Mouse (Mus musculus): ENCODE results near the gene Dpy19l1.

Gene Dpy19l1

DNA sequence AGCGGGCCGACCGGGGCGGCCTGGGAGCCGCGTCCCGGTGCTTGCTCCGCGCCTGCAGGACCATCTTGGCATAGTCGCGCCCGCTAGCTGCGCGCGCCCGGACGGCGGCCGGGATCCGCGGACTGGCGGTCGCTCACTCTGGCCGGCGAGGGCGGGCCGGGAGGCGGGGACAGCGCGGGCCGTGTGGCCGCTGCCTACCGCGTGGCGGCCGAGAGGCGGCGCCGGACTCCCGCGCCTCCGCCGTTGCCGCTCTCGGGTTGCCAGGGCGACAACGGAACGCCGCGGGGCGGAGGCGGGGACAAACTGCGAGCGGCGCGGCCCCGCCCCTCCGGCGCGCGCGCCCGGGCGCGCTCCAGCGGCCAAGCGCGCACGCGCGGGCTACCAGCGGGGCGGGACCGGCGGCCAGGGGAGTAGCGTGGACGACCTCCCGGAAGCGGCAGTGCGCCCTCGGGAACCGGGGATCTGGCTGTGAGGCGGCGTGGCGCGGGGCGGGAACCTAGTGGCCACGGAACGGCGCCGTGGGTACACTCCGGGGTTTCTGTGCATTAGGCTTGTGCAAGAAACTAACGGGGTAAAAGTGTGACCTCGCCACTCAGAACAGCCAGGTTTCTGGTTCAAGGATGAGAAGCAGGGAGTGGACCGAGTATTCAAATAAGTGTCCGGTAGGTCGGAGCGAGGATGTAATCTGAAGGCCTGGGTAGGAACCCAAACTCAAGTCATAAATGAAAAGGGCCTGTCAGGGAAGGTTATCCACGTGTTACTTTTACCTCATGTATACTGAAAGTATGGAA is at the start of gene Dpy19l1:
Gene Dpy19l1, minus strand, starts transcription at position 74 of the 791 bp plus-strand sequence.
- peak; percentile 91 for DNase-seq

DNA sequence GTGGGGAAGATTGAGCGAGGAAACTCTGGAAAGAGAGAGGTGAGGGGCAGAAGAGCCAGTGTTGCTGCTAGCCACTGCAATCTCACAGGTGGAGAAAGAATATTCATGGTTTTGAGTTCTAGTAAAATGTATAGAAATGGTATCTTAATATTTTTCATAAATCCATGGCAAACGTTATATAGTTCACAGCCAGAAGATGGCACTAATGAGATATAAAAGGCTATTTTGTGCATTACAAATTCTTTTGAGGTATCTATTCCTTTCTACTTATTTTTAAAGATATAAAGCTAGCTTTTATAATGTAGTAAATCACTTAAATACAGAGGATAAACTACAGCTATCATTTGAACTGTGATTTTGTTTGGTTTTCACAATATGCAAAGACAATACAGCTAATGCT is 35.2 kb upstream of the Dpy19l1 start:
- DNase-seq, result no peak

DNA sequence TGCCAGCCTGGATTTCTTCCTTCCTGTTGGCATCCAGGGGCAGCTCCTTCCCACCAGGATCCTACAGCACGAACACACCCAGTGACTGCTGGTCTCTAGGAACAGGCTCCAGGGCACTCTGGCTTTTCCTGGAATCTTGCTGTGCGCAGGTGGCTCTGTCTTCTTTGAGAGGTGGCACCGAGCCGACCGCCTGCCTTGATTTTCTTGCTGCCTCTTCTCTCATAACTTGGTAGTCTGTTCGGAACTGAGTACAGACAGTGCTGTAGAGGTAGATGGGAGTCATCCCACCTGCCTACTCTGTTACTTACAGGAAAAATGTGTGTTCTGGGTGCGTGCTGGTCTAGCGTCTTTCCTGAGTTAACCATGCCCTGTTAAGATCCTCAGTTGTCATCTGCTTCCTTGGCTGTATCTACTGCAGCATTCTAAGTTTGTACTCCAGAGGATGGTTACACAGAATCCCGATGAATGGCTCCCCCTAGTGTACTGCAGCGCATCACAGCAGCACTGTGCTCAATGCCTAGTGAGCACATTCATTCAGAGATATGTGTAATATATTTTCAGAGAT is 13.7 kb upstream of the Dpy19l1 start:
- DNase-seq, result peak; percentile 67

DNA sequence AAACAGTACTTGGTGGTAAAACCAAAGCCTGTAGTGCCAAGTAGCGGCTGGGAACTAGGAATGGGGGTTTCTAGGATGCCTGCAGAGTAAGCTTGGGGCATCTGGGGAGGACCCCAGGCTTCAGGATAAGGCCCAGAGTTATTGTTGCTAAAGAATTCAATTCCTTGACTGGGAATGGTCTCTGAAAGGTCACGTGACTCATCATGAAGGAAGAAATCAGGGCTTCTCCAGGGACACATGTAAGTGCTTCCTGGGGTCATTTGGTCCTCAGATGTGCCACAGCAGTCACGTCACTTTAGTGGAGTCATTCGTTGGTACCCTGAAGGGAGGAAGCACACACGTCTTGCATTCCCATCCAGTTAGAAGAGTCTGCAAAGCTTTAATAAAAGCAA is 11.1 kb upstream of the Dpy19l1 start:
- DNase-seq, result no peak

DNA sequence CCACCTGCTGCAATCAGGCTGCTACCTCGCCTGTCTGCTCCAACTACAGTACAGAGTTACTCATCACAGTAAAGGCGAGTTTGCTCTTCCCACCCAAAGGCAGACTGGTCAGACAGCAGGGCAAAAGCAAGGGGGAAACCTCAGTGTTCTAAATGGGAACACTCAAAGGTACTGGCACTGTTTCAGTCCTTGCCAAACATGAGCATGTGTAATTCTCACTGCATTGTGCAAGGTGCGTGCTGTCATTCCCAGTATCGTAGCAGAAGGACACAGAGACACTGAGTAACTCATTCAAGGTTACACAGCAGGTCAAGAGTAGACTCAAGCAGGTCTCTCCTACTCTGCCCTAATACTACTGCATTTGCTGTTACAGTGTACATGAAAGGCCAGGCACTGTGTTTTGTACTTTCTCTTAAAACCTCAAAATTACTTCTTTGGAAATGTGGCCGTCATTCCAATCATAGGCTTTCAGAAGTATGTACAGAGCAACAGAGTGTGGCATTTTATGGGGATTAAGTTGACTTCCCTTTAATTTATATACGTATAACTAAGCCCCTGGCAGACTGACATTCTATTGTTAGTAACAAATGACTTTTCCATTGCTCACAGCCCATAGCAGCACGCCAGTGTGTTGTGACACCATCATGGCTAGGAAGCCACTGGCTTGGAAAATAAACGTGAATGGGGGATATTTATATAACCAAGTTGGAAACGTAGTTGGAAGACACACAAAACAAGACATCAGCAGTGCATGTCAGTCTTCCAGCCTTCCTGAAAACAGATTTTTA is 10.5 kb upstream of the Dpy19l1 start:
- DNase-seq, result no peak

DNA sequence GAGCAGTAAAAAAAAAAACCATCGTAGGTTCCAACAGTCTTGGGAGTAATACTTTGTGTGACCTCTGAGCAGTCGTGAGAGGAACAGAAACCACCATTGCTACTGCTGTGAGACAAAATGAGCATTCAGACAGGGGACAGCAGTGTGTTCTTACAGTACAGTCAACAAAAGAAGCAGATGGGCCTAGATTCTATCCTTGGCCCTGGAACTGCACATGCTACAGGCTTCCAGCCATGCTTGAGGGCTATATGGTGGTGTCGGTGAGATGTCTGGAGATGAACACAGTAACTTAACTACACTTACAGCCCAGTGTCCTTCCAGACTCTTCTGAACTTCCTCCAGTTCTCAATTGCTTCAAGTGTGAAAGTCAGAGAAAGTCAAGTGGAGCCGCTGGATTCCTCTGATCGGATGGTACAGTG is 9.2 kb upstream of the Dpy19l1 start:
- no peak for DNase-seq

DNA sequence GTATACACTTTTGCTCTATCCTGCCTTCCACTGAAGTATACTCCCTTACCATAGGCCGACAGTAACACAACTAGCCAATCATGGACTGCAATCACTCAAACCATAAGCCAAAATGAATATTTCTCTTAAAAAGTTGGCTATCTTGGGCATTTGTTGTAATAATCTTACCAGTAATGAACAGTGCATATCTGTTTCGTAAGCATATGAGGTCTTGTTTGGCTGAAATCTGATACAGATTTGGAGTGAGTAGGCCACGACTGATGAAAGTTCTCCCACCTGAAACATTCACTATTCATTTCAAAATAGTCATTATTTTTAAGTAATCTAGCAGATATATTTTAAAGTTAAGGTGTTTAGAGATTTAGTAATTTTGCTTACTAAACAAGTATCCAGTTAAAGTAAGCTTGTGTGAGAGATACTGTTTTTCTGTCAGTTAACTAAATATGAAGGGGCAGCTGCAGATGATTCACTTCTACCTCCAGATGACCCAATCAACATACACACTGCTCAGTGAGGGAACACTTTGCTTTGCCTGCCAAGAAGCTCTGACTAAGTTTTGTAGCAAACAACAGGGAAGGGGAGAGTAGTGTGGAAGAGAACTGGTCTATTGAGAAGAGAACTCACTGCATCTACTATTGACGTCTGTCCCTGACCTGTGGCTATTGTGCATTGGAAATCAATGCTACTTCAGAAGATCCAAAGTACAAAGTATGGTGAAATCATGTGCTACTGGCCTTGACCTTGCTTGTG is 8.6 kb upstream of the Dpy19l1 start:
- DNase-seq, result no peak

DNA sequence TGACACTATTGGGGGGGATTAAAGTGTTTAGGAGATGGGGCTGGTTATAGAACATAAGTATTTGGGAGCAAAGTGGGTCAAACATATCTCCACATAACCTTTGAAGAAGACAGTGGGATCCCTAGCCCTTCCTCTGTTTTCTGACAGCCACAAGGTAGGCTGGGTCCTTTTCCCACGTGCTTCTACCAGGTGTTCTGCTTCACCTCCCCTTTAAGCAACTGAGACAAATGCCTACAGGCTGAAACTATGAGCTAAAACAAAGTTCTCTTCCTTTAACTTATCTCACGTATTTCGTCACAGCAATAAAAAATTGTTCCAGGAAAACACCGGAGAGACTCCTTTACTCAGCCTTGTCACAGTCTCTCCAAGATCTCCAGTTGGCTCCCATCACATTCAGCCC is 5.9 kb upstream of the Dpy19l1 start:
- no peak for DNase-seq

DNA sequence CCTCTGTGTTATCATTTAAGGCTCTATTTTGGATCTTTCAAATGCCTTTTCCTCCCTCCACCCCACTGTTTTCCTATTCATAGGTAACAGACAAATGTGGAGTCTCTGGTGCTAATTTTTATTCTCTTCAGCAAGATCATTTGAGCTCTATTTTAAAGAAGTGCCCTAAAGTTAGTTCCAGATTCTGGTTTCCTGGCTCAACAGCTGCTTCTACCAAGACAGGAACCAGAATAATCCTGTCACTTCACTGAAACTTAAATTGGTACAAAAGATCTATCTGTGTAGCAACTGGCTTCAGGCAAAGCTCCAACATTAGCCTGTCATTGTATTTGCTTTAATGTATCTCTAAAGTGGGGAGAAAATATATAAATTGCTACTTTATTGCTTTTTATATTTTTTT is 3.6 kb upstream of the Dpy19l1 start:
- DNase-seq, result no peak

DNA sequence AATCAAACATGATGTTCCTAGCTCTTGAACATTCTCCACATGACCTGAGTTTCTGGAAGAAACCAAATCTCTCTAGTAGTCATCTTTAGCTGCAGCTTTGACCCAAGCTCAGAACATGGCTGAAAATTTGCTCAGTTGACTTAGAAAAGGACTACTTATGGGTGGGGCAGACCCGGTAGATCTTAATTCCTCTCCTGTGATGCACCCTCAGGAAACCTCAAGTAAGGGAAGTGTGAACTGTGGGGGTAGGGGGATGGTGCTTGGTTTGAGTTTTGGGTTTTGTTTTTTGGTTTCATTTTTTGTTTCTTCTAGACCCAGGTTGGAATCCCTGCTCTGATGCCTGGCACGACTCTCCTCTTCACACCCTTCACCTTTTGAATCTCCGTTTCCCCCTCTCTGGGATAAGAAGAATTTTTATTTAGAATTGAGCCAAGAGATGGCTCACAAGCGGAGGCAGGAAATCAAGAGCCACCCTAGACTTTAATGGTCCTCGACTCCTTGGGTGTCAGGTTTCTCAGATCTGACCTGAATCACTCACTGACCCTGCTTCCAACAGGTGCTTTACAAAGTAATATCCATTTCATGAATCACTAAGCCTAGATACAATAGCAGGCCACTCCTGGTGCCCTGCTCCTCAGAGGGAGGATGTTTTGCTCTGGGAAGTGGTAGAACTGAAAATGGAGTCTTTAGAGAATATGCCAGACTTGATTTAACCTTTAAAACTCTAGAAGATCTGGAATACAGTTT is 2.2 kb upstream of the Dpy19l1 start:
- DNase-seq, result no peak

DNA sequence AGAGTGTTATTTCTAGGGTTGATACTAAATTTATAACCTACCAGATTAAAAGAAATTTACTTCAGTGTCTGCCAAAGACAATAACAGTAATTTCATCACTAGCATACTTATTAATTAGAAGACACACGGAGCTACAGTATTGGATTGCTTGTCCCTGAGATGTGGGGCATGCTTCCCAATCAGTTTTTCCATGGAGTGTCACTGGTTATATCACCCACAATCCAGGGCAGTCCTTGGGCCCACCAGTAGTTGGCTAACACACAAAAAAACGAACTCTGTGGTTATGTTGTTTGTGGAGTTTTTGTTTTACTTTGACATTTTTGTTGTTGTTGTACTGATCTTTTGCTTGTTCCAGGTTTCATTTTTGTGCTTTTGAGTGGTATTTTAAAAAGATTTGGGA is 1.4 kb upstream of the Dpy19l1 start:
- no peak for DNase-seq

DNA sequence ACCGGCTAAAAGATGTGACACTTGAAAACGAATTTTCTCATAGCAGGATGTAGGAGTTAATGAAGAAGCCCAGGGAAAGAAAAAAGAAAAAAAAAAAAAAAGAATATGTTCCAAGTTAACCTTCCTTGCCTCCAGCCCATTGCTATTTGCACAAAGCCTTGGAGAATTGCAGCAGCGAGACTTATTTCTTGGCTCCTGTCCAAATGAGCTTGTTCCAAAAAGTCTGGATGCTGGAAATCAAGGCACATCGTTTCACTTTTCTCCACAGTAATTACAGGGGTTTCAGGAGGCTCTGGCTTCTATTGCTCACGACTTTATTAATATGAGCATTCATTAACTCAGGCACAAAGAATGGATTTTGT is 899 bp upstream of the Dpy19l1 start:
- DNase-seq, result peak; percentile 7

DNA sequence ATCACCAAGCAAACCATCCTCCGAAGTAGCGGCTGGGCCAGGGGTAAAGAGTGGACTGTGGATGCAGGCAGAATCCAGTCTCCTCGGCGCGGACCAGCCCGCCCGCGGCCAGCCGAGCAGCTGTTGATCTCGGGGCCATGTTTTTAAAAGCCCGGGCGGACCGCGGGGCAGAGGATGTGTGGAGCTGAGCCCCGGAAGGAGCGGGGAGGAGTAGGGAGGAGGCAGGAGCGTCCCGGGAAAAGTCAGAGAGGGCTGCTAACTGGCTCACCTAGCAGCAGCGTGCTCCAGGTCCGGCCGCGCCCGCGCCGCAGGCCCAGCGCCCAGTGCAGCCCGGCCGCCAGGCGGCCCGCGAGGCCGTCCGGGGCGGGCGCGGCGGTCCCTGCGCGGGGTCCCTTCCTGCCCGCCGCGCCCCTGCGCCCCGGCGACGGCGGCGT is 352 bp downstream of the Dpy19l1 start:
- DNase-seq, result no peak

DNA sequence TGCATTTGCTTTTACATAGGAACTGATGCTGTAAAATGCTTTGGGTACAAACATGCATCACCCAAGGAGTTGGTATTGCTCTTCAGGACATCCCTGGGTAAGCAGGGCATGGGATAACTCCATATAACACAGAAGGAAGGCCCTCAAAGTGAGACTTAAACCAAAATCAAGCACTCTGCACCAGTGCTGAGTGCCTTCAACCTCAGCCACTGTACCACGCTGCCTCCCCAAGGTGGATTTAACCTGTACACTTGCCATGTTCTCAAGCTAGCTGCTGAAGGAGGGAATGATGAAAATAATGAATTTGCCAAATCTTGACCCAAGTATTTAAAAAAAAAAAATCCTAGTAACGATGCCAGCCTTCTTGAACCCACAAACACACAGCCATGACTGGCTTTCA is 1.3 kb downstream of the Dpy19l1 start:
- no peak for DNase-seq

DNA sequence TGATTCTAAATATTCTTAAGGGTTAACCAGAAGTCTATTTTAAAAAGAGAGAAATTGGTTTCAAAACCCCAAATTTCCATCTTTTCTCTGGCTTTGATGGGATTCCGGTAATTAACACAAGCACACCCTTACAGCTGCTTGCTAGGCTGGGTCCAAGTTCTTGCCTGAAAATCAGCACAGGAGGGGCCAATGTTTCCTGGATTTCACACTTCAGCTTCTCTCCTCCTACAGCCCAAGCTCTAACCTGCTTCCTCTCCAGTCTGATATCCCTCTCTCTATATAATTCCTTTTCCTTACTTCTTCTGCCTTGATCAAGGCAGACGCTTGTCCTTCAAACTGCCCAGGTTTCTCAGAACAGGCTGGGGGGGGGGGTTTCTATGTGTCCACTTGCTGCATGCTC is 6.7 kb downstream of the Dpy19l1 start:
- DNase-seq, result no peak

DNA sequence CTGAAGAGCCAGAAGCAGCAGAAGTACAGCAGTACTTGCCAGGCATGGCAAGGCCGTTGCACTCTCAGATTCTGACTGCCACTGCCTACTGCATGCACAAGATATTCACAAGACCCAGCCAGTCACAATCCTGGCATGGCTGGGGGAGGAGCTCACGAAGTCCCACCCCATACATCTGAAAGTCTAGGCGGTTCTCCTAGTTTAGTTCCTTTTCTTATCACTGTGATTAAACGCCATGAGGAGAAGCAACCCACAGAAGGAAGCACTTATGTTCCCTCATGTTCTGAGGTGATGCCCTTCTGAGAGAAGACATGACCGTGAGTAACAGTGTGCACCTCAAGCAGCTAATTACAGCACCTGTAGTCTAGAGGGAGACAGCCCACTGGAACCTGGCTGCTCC is 12.4 kb downstream of the Dpy19l1 start:
- no peak for DNase-seq

DNA sequence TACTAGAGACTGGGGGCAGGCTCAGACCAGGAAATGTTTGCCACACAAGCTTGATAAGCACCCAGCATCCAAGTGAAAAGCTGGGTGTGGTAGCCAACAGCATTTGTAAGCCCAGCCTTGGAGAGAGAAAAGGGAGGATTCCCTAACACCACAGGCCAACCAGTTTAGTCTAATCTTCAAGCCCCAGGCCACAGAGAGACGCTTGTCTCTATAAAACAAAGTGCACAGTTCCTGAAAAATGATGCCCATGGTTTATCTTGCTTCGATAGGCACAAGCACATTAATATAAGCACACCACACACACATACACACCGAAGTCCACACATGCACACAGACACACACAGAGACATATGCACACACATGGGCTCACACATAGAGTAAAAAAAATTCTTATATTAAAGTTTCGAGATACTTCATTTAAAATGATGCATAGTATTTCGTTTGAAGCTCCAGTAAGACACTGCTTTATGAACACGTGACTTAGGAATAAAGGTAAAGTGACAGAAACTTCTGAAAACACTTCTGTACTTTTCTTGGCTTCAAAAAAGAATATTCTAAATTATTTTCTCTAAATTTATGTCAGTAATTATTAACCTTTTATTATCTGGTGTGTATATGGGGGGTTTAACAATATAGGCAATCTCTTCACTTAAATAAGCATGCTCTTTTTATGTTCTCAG is 14.4 kb downstream of the Dpy19l1 start:
- DNase-seq, result no peak

DNA sequence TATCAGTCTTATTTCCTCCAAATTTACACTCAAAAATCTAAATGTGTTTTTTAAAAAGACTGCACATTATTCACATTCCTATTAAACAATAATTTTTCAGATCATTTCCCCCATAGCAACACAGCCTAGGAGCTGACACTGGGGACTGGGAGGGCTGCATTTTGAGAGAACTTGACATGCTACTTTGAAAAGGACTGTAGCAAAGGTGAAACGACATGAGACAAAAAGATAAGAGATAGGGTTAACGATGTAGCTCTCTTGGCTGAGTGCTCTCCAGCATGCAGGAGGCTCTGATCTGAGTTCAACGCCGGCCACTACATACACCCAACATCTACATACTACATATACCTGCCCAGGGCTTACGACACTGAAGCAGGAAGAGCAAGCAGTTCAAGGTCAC is 20.6 kb downstream of the Dpy19l1 start:
- DNase-seq, result no peak

DNA sequence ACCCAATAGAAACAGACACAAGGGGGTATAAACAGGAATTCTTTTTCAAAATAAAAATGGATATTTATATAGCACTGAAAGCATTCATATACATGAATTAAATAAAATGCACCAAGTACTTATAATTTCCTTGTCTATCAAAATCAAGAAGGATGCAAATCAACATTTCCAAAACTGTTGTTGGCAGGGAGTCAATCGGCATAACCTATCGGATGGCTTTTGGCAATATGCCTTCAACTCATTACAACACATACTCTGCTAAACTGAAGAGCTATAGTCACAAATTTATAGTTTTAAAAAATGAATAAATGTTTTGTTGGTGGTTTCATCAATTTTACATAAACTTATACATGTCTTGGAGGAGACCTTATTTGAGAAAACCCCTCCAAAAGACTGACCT is 25.7 kb downstream of the Dpy19l1 start:
- no peak for DNase-seq

DNA sequence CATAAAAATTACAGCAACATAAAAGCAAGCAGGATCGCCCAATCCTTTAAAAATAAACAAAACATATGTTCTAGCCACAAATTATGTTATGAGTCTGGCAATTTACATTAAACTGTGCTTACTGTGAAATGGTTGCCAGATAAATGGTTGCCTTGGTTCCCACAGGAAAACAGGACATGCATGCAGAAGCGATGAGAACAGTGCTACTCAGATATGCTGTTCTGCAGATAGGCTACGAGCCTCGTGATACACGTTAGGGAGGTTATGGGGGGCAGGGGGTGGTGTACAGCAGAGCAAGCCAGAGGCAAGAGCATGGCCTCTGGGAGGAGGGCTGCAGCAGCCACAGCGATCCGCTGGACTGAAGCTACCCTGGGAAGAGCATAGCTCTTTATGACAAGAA is 29.1 kb downstream of the Dpy19l1 start:
- DNase-seq, result no peak

DNA sequence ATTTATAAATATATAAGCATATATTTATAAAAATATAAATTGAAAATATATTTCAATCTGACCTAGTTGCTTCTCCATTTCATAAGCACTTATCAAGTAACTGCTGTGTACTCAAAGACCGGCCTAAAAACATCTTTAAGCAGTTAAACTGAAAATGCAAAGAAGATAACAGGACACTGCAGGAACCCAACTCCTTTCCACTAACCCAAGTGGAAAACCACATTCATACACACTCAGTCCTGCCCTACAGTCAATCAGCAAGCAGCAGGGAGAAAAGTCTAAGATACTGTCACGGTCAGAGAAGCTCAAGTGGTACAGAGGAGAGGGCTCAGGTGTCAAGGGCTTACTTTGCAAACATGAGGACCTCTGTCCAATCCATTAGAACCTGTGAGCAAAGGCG is 30.4 kb downstream of the Dpy19l1 start:
- DNase-seq, result no peak

DNA sequence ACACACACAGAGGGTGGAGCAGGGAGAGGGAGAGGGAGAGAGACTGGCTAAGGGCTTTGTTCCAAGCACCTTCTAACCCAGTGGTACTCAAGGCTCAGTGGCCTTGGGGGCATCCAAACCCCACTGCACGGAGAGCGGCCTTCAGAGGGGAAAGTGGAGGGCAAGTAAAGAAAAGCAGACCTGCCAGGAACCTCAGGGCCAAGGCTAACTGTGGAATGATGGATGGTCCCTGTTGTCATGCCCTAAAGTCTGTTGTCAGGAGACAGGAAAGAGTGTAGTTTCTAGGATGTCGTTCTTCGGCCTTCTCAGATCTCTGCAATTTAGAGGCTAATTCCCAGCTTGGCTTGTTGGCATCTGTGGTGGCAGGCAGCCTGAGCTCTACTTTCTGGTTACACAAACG is 32.8 kb downstream of the Dpy19l1 start:
- no peak for DNase-seq
